Mouse (Mus musculus): Measurements from ENCODE around the gene Cpne4.

GRCm38 (mm10) chr9:104594979-104595378 lies 47.9 kb downstream of the Cpne4 start:
- no peak for TF ChIP-seq CTCF (IDR thresholded peaks at IDR 0.05; ENCODE audit: borderline replicate concordance, control insufficient read depth, extremely low read depth, insufficient read depth, low read length, poor library complexity)
- TF ChIP-seq POLR2A (IDR thresholded peaks at IDR 0.05; ENCODE audit: control insufficient read depth, extremely low read depth, insufficient read depth, low read length, poor library complexity): no peak

Measured in thymus, adult 2 months (tissue).